Mouse (Mus musculus): ENCODE measurements around the gene Scyl1.

DNA sequence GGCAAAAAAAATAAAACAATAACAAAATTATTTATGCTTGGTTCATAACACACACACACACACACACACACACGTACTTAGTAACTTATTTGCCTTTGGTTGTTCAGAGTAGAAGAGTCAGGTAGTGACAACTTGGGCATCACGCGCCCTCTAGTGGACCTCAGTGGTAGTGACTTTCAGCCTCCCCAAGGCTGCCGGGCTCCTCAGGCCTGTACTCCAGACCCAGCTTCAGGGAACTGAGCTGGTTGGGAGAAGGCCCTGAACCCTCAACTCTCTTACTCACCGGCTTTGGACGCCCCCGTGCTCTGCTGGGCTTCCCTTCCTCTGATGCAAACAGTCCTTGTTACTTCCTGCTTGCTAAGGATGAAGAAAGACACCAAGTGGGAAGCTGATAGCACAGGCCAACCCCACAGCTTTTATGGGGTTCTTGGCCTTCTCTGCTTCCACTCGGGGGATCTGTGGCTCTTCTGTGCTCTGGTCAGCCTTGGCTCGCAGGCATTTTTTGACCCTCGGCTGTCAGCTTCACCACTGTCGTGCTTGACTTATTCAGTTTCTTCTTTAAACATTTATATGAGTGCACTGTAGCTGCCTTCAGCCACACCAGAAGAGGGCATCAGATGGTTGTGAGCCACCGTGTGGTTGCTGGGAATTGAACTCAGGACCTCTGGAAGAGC is 15.4 kb upstream of the Scyl1 start:
- no peak for TF ChIP-seq CHD2 (IDR thresholded peaks at IDR 0.05; ENCODE audit: low read depth, low read length)
- no peak for TF ChIP-seq ZNF384 (IDR thresholded peaks at IDR 0.05; ENCODE audit: low read depth, low read length)
- TF ChIP-seq MAFK (IDR thresholded peaks at IDR 0.05; ENCODE audit: insufficient read depth, low read depth, low read length), result no peak

Data from ES-E14 (cell line).